Mouse (Mus musculus) stomach, embryonic 16.5 days (tissue): ENCODE measurements around the gene Psmd12. TPM values are rescaled to one million over a fixed set of nuclear protein-coding genes. Genes with fewer than 3 reads are reported as not detected.
"Not testable (repeated sequence)": the region's sequence is repeated elsewhere in the genome, so short reads cannot be mapped to it uniquely, and the experiment has no call there.

Experiments
- ATAC-seq: fragments of 200-750 bp; cut with Nextera tagmentation; 2 replicates; pipeline ENCODE4 v1.8.0; 2017; ENCODE audit warnings: moderate number of reproducible peaks, moderate TSS enrichment; ENCODE audit not compliant: insufficient read depth, low FRiP score
- H3K27ac ChIP-seq: fragments of 300-500 bp; sonication (generic); 2 replicates; pipeline ENCODE4 v1.5.1; 2014; ENCODE audit warnings: low read length
- H3K27me3 ChIP-seq: fragments of 300-500 bp; sonication (generic); 2 replicates; pipeline ENCODE4 v1.6.1; 2014; ENCODE audit warnings: low read length, control low read depth, mixed read lengths; ENCODE audit not compliant: control insufficient read depth, insufficient read depth
- H3K36me3 ChIP-seq: fragments of 300-500 bp; sonication (generic); 2 replicates; pipeline ENCODE4 v1.6.1; 2014; ENCODE audit warnings: low read length; ENCODE audit not compliant: control insufficient read depth, insufficient read depth
- H3K4me1 ChIP-seq: fragments of 300-500 bp; sonication (generic); 2 replicates; pipeline ENCODE4 v1.6.1; 2014; ENCODE audit warnings: low read length, control low read depth, mixed read lengths; ENCODE audit not compliant: control insufficient read depth, insufficient read depth
- H3K4me2 ChIP-seq: fragments of 300-500 bp; sonication (generic); 2 replicates; pipeline ENCODE4 v1.6.1; 2014; ENCODE audit warnings: low read depth, low read length, mixed read lengths
- H3K4me3 ChIP-seq: fragments of 300-500 bp; sonication (generic); replicated peaks from 2 replicates; pipeline ENCODE4 v1.5.1; 2014; ENCODE audit warnings: mild to moderate bottlenecking, low read length
- H3K9ac ChIP-seq: fragments of 300-500 bp; sonication (generic); 2 replicates; pipeline ENCODE4 v1.6.1; 2014; ENCODE audit warnings: low read length
- H3K9me3 ChIP-seq: fragments of 300-500 bp; sonication (generic); replicated peaks from 2 replicates; pipeline ENCODE4 v1.6.1; 2016; ENCODE audit warnings: low read length, control low read depth; ENCODE audit not compliant: control insufficient read depth
- WGBS: fragments of 180-500 bp; shearing (Covaris S2); extraction: QIAGEN DNeasy Blood & Tissue Kit; methylation state at CpG from one replicate; pipeline ENCODE4 v1.1.7; 2014; 5-methylcytosine and 5-hydroxymethylcytosine counted together
- polyA plus RNA-seq: library from polyadenylated mRNA; unstranded; fragments of >200 nt; fragmentation: Nextera tagmentation; extraction: Ambion mirVana; gene quantifications from 2 replicates; pipeline ENCODE4 v1.2.1, GENCODE M21; 2015

The Psmd12 gene
- polyA plus RNA-seq, 1 experiment from 2014 or later: 175 TPM

- H3K27me3 ChIP-seq: no peaks in the 10 kb centered on the region
- peaks cover 18% of the 10 kb centered on the region for H3K36me3 ChIP-seq
- WGBS: 77% methylated on average over 3 of the region's 3 CpGs
- H3K4me3 ChIP-seq: no peak overlapping the region
- peaks cover 19% of the 10 kb centered on the region for H3K4me1 ChIP-seq
- H3K9ac ChIP-seq: no peak overlapping the region
- H3K9me3 ChIP-seq: no peaks in the 10 kb centered on the region
- ATAC-seq: no peak
- no peak overlapping the region for H3K4me2 ChIP-seq
- peak overlapping the region; percentile 14; the same call in 1 of the 2 replicates for H3K27ac ChIP-seq
These were observed 5.1 kb downstream of the Psmd12 start for GRCm38 (mm10) chr11:107484341-107484740.

DNA sequence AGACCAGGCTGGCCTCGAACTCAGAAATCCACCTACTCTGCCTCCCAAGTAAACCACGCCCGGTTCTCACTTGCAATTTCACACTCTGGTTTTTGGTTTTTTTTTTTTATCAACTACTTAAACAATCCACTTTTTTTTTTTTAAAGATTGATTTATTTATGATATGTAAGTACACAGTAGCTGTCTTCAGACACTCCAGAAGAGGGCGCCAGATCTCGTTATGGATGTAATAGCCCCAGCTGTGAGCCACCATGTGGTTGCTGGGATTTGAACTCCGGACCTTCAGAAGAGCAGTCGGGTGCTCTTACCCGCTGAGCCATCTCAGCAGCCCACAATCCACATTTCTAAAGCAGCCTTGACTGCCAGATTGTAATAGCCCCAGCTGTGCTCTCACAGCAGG lies 23.5 kb downstream of the Psmd12 start:
- no peak overlapping the region for H3K4me3 ChIP-seq

GRCm38 (mm10) chr11:107504364-107504763 lies 25.1 kb downstream of the Psmd12 start:
- not testable (repeated sequence) for H3K4me2 ChIP-seq, H3K4me1 ChIP-seq, H3K36me3 ChIP-seq, H3K9ac ChIP-seq, H3K27me3 ChIP-seq, H3K9me3 ChIP-seq, ATAC-seq, H3K27ac ChIP-seq, H3K4me3 ChIP-seq
- WGBS: 81% methylated on average over 3 of the region's 4 CpGs

More for the DNA sequence above, 23.5 kb downstream of the Psmd12 start:
- no peaks in the 10 kb centered on the region for H3K27me3 ChIP-seq
- no peak for ATAC-seq
- H3K4me2 ChIP-seq: no peak overlapping the region
- H3K4me1 ChIP-seq: no peaks in the 10 kb centered on the region
- no peak overlapping the region for H3K9ac ChIP-seq
- H3K36me3 ChIP-seq: peaks cover 7% of the 10 kb centered on the region; the same call in 1 of the 2 replicates
- WGBS: 82% methylated on average over 8 of the region's 8 CpGs
- no peak overlapping the region for H3K27ac ChIP-seq
- H3K9me3 ChIP-seq: no peaks in the 10 kb centered on the region

DNA sequence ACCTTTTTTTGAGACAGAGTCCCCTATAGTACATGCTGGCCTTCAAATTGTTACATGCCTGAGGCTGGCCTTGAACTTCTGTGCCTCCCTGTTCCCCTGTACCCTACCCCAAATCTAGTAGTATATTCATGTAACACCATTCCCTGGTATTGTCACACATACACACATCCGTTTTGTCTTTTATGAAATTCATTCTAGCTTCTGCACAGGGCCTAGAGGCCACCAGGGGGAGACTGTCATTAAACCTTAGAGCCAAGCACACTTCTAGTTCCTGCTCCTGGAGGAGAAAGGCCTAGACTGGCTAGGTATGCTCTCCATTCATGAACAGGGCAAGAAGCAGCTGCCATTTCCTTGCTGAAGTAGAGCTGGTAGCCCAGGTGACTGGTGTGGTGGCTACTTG lies 27.0 kb downstream of the Psmd12 start:
- no peaks in the 10 kb centered on the region; the same call in 1 of the 2 replicates for H3K27me3 ChIP-seq
- ATAC-seq: no peak

DNA sequence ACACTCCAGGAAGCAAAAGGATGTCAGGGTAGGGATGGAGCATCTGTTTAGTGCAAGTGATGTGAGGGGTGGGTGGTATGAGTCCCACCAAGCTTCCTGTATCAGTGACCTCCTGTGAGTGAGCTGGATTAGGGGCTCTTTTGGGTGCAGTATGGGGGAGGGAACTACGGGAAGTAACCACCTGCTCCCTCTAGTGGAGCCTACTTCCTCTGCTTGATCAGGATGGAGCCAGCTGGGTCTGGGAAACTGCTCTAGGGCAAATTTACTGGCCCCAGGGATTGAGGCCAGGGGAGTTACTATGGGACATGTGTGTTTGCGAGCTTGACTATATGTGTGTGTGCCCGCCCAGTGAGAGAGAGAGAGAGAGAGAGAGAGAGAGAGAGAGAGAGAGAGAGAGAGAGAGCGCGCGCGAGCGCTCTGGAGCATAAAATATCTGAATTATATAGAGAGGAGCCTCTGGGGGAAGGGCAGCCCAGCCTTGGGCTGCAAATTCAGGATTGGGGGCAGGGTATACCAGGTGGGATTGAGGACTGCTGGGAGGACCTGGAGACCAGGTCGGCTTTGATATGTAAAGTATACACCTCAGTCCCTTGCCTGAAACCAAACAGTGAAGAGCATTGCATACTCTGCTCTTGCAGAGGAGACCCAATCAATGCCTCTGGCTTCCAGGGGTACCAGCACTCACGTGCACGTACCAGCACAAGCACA lies 30.5 kb downstream of the Psmd12 start:
- H3K27ac ChIP-seq: no peak overlapping the region
- H3K4me2 ChIP-seq: no peak overlapping the region
- ATAC-seq: 0 out of 2 replicates have a peak, but pooled peaks have one; percentile 15
- H3K4me1 ChIP-seq: peaks cover 18% of the 10 kb centered on the region
- H3K36me3 ChIP-seq: no peaks in the 10 kb centered on the region
- no peak overlapping the region for H3K9ac ChIP-seq
- H3K27me3 ChIP-seq: no peaks in the 10 kb centered on the region; the same call in 1 of the 2 replicates
- no peaks in the 10 kb centered on the region for H3K9me3 ChIP-seq
- WGBS: 28% methylated on average over 11 of the region's 11 CpGs
- no peak overlapping the region for H3K4me3 ChIP-seq

More for the DNA sequence above, 27.0 kb downstream of the Psmd12 start:
- Histone ChIP-seq H3K27ac (no peak overlapping the region), H3K9ac (no peak overlapping the region), H3K4me3 (no peak overlapping the region), H3K36me3 (no peaks in the 10 kb centered on the region), H3K4me2 (no peak overlapping the region), H3K9me3 (no peaks in the 10 kb centered on the region), H3K4me1 (peaks cover 12% of the 10 kb centered on the region; the same call in 1 of the 2 replicates)
- WGBS: 66% methylated on average over 1 of the region's 1 CpGs

- no peaks in the 10 kb centered on the region; the same call in 1 of the 2 replicates for H3K27me3 ChIP-seq
- peaks cover 18% of the 10 kb centered on the region for H3K4me1 ChIP-seq
- no peaks in the 10 kb centered on the region for H3K36me3 ChIP-seq
- WGBS: 4% methylated on average over 18 of the region's 18 CpGs
- no peak overlapping the region for H3K27ac ChIP-seq
- peak overlapping the region; percentile 22; the same call in 1 of the 2 replicates for H3K4me3 ChIP-seq
- peak overlapping the region; percentile 23; the same call in 1 of the 2 replicates for H3K9ac ChIP-seq
- H3K9me3 ChIP-seq: no peaks in the 10 kb centered on the region
- no peak; the same call in 1 of the 2 replicates for ATAC-seq
- H3K4me2 ChIP-seq: peak overlapping the region; percentile 44
These were observed 31.3 kb downstream of the Psmd12 start for GRCm38 (mm10) chr11:107510362-107511269.

DNA sequence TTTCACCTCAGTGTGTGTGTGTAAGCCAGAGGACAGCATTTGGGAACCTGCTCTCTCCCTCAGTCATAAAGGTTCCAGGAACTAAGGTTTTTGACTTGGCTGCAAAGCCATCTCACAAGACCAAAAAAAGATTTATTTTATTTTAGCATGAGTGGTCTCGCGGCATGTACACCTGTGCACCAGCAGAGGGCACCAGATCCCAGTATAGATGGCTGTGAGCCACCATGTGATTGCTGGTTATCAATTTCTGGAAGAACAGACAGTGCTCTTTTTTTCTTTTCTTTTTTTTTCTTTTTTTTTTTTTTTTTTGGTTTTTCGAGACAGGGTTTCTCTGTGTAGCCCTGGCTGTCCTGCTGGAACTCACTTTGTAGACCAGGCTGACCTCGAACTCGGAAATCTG lies 32.7 kb downstream of the Psmd12 start:
- not testable (repeated sequence) for H3K27me3 ChIP-seq, H3K4me2 ChIP-seq, H3K9me3 ChIP-seq, H3K27ac ChIP-seq, H3K4me3 ChIP-seq, ATAC-seq, H3K36me3 ChIP-seq, H3K9ac ChIP-seq
- H3K4me1 ChIP-seq: peaks cover 18% of the 10 kb centered on the region
- WGBS: 43% methylated on average over 5 of the region's 5 CpGs

DNA sequence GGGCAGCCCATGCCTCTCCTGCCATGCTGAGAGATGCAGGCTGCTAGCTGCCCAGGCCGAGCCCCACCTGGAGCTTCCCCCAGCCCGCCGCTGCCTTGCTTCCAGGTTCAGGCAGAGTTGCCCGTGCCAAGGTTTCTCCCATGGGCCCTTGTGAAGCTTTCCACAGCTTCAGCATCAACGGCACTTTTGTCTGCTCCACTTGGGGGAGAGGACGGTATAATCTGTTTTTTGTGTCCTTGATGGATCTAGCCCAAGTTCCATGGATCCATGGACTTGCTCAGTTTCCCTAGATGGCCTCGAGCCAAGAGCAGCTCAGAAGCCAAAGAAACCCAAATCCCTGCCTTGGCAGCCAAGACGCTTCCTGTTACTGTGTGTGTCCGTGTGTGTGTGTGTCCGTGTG lies 33.8 kb downstream of the Psmd12 start:
- no peak for ATAC-seq

DNA sequence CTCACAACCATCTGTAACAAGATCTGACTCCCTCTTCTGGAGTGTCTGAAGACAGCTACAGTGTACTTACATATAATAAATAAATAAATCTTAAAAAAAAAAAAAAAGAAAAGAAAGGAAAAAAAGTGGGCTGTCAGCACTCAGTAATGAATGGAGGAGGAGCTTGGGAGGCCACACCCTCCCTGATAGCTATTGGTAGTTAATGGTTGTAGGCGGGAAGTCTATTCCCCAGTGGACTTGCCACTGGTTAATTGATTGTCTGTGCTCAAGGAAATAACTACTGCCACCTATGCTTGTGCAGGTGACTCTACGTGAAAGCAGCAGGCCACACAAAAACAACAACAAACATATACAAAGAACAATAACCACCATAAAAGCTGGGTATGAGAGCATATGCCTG lies 37.1 kb downstream of the Psmd12 start:
- Histone ChIP-seq H3K4me2 (no peak overlapping the region), H3K4me1 (peaks cover 6% of the 10 kb centered on the region), H3K36me3 (no peaks in the 10 kb centered on the region), H3K9me3 (no peaks in the 10 kb centered on the region), H3K27ac (no peak overlapping the region), H3K9ac (no peak overlapping the region), H3K4me3 (no peak overlapping the region), H3K27me3 (no peaks in the 10 kb centered on the region)
- WGBS: 94% methylated on average over 2 of the region's 2 CpGs
- no peak for ATAC-seq

More for the DNA sequence above, 33.8 kb downstream of the Psmd12 start:
- Histone ChIP-seq H3K27ac (no peak overlapping the region), H3K9me3 (no peaks in the 10 kb centered on the region), H3K4me2 (no peak overlapping the region), H3K36me3 (no peaks in the 10 kb centered on the region), H3K4me1 (peaks cover 18% of the 10 kb centered on the region), H3K4me3 (no peak overlapping the region), H3K27me3 (no peaks in the 10 kb centered on the region; the same call in 1 of the 2 replicates), H3K9ac (no peak overlapping the region)
- 62% methylated on average over 10 of the region's 10 CpGs for WGBS
